Mouse (Mus musculus) adrenal gland, adult (tissue): ENCODE measurements at regions not wholly inside any gene's neighbourhood (a gene's known extent, or its start where the extent isn't known, plus 50 kb on each side); places are given as distances from the start of the nearest gene placed in this dataset.

Source experiments
- DNase-seq, 2 experiments: peaks; one replicate each; pipeline ENCODE4 v3.0.0; 2022 to 2023; ENCODE audit warnings: low spot score in 1 of 2; ENCODE audit not compliant: inconsistent age in 2 of 2

GRCm38 (mm10) chr7:88959332-88960124 is 444.5 kb downstream of the Tmem135 start:
- no peak for DNase-seq

GRCm38 (mm10) chr7:88954978-88955377 is 449.0 kb downstream of the Tmem135 start:
- DNase-seq, result no peak

GRCm38 (mm10) chr7:88945338-88945737 is 458.7 kb downstream of the Tmem135 start:
- no peak for DNase-seq

GRCm38 (mm10) chr7:88944936-88945335 is 459.1 kb downstream of the Tmem135 start:
- DNase-seq, result no peak

- DNase-seq, result no peak
Observed at GRCm38 (mm10) chr7:88941246-88941910, 462.6 kb downstream of the Tmem135 start.

- DNase-seq, result no peak
Observed at GRCm38 (mm10) chr7:88940196-88940595, 463.8 kb downstream of the Tmem135 start.

- DNase-seq, result no peak
Observed at GRCm38 (mm10) chr7:88928245-88928795, 475.7 kb downstream of the Tmem135 start.
